Mouse (Mus musculus) kidney, postnatal 14 days (tissue): ENCODE measurements at regions not wholly inside any gene's neighbourhood (a gene's known extent, or its start where the extent isn't known, plus 50 kb on each side); places are given as distances from the start of the nearest gene placed in this dataset.

Experiments
- DNase-seq: peaks from one replicate; pipeline ENCODE4 v3.0.0; 2022; ENCODE audit warnings: mixed read lengths

DNA sequence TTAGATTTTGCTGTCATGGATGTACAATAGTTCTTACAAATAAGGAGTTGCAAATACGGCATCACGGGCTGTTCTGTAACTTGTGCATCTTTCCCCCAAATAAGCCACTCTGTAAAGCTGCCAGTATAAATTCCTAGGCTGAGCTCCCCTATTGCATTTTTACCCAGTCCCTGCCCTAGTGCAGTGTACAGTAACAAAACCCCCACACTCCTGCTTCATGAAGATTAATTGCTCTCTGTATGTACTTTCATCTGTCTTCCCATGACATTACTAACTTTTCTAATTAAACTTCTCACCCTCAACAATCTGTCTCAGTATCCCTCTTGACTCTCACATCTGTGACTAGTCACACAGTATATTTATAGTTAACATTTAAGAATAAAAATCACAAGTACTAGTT, 73.4 kb downstream of the Tm4sf1 start:
- DNase-seq: no peak

- DNase-seq: no peak
Measured at GRCm38 (mm10) chr3:57223773-57224172, 78.0 kb downstream of the Tm4sf1 start.

- no peak for DNase-seq
Measured at GRCm38 (mm10) chr3:57222318-57222914, 79.4 kb downstream of the Tm4sf1 start.

- DNase-seq: no peak
Measured at GRCm38 (mm10) chr3:57218431-57218830, 83.4 kb downstream of the Tm4sf1 start.

- peak; percentile 64 for DNase-seq
Measured at GRCm38 (mm10) chr3:57204066-57204723, 97.6 kb downstream of the Tm4sf1 start.

DNA sequence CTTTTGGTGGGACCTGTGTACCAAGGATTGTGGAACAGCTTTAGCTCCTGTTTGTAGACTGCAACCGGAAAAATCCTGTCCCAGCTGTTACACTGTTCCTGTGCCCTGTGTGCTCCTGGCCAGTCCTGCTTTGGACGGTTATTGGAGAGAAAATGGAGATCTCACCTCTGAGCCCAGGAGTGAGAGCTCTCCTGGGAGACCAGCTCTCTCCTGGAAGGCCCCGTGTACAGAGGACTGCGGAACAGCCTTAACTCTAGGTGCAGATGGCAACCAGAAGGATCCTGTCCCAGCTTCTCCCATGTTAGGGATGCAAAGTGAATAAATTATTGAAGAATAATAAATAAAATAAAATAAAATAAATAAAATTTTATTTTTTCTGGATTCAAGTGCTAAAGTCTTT, 98.4 kb downstream of the Tm4sf1 start:
- DNase-seq: no peak

GRCm38 (mm10) chr3:57181587-57181986, 120.2 kb downstream of the Tm4sf1 start:
- DNase-seq: no peak

- no peak for DNase-seq
Measured at GRCm38 (mm10) chr3:57153177-57153948, 148.4 kb downstream of the Tm4sf1 start.

DNA sequence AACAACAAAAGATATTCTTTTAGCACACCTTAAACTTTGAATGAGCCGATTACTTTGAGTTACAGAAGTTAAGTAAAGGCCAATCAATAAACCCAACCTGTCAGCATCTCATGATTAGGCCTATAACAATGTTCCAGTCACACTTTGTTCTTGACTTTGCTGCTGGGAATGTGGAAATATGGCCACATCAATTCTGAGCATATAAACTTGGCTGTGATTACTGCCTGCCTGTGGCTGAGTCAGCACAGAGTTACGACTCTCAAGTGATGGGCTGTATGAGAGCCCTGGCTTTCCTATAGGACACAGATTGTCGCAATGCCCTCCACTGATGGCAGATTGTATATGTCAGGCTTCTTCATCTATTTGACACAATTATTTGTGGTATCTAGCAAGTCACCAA, 152.6 kb downstream of the Tm4sf1 start:
- no peak for DNase-seq

- DNase-seq: peak; percentile 5
Measured at GRCm38 (mm10) chr3:57136847-57137246, 164.9 kb downstream of the Tm4sf1 start.

GRCm38 (mm10) chr3:57128606-57129005, 173.2 kb downstream of the Tm4sf1 start:
- DNase-seq: no peak

DNA sequence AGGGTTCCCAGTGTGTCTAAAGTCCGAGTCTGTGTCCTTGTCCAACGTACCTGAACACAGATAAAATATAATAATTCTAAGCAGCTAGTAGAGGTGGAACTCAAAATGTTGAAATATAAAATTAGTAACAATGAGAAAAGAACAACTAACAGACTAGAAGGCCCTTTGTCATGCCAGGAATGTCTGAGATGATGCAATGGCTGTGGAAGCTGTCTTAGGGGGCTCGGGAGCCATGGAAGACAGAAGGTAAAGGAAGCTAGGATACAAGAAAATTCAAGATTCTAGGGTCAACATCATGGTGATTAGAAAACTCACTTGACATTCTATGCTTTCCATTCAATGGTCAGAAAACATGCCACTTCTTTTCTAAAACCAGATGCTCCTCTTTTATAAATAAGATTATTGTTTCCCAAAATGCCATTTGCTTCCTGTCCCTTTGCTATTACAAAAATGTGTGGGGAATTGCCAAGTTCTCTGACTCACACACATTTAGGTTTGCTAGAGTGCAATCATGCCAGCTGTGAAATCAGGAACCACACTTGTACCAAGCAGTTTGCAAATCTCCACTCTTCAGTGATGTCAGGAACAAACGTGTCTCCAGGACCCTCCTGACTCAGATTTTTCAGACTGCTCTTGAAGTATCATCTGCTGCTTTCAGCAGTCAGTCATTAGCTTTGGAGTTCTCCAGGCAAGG, 175.8 kb downstream of the Tm4sf1 start:
- DNase-seq: no peak

- DNase-seq: no peak
Measured at GRCm38 (mm10) chr3:57118016-57118415, 183.8 kb downstream of the Tm4sf1 start.

DNA sequence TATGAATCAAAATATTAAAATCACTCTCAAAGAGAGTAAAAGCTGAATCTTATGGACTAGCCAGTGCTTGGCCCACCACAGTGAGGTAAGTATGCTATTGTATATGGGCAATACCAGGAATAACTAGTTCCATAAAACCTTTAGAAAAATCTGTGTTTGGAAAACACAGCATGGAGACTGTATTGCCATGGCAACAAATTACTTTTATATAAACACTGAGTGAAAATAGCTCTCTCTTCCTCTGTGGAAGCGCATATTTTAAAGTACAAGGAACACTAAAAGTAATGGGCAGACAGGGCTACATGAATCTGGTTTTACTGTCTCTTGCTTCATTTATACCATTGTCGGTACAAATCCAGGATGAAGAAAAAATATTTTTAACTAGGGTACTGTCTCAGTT, 199.5 kb downstream of the Tm4sf1 start:
- no peak for DNase-seq

DNA sequence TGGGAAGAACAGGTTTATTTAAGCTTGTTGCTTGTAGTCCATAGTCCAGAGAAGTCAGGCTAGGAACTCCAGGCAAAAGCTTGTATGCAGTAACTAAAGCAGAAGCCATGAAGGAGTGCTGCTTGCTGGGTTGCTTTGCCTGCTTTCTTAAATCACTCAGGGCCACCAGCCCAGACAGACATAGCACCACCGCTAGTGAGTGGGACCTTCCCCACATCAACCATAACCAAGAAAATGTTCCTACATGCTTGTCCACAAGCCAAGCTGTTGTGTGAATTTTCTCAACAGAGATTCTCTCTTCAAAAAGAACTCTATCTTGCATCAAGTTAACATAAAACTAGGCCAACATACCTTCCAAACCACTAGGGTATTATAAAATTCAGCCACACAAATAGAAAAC, 201.3 kb downstream of the Tm4sf1 start:
- DNase-seq: no peak

- DNase-seq: no peak
Measured at GRCm38 (mm10) chr3:57094936-57095335, 206.9 kb downstream of the Tm4sf1 start.

DNA sequence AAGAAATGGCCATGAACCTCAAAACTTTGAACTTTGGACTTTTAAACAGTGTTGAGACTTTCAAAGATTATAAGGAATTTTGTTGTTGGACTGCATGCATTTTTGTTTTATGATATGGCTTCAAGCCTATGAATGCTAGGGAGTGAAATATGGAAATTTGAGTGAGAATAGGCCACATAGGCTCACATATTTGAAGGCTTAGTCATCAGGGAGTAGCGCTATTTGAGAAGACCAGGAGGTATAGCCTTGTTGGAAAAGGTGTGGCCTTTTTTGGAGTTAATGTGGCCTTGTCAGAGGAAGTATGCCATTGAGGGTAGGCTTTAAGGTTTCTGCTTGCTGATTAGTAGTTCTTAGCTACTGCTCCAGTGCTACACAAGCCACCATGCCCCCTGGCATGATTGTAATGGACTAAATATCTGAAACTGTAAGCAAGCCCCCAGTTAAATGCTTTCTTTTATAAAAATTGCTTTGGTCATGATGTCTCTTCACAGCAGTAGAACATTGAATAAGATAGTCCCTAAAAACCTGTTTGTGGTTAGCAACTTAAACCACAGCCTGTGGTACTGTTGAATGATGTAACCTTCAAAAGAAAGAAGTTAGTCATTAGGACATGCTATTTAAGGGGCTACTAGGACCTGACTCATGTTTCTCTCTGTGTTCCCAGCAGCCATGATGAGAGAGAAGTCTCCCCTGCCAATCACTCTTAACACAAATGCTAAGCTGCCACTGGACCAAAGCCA, 208.4 kb downstream of the Tm4sf1 start:
- DNase-seq: no peak

DNA sequence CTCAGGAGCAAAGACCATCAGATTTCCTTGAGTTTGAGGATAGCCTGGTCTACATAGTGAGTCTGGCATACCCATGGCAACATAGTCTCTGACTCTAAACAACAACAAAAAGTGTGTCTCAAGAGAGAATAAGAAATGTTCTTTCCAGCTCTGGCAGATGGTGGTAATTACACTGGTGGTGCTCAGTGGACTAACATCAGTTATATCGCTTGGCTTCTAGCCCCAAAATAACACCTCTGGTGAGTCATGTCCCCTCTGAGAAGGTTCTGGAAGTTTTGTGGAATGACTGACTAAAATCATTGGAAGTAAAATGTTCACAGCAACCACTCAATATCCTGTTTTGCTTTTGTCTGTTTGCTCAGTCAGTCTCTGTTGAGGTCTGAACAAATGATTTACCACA, 227.3 kb downstream of the Tm4sf1 start:
- DNase-seq: no peak

DNA sequence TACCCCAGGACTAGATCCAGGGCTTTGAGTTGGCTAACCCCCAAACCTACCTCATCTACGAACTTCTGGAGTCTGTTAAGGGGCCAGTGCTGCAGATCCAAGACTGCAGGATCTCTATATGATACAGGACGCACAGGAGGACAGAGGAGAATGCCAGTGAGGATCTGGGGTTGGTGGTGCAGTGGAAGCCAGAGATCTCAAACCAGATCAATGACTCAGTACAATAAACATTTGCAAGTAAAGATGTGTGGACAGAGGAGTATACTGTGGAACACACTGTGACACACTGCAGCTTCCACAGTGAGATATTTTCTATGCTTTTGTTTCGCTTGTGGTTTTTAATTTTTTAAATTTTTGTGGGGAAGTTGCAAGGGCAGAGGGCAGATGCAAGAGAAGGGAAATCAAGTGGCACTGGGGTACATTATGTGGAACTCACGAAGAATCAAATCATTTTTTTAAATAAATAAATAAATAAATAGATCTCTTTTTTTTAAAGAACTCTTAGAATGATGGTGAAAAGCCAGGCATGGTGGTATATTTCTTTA, 227.8 kb downstream of the Tm4sf1 start:
- DNase-seq: no peak

GRCm38 (mm10) chr3:57033021-57033420, 268.8 kb downstream of the Tm4sf1 start:
- DNase-seq: no peak

GRCm38 (mm10) chr3:57018171-57018570, 283.6 kb downstream of the Tm4sf1 start:
- no peak for DNase-seq

- DNase-seq: no peak
Measured at GRCm38 (mm10) chr3:56981305-56981660, 320.5 kb downstream of the Tm4sf1 start.
